Mouse (Mus musculus): ENCODE data around the gene Nif3l1. TPM values are rescaled to one million over a fixed set of nuclear protein-coding genes. Genes with fewer than 3 reads are reported as not detected.

The Nif3l1 gene
- total and polyA plus RNA-seq, 3 experiments = 34.5 to 107 (median 39.6) TPM

- Histone ChIP-seq H3K9ac (ENCODE audit: insufficient read depth, low read depth) (no peak overlapping the region), H3K27ac (ENCODE audit: insufficient read depth, low read depth) (no peak overlapping the region), H3K4me1 (ENCODE audit: control insufficient read depth in 1 of 2, insufficient read depth in 2 of 2) (no peaks in the 10 kb centered on the region), H3K79me2 (replicated peaks; ENCODE audit: control insufficient read depth, extremely low read depth, insufficient read depth, poor library complexity, severe bottlenecking) (peaks cover 2% of the 10 kb centered on the region; the same call in 1 of the 2 replicates), H3K27me3 (replicated peaks) (no peaks in the 10 kb centered on the region), H3K9me3 (replicated peaks; ENCODE audit: low read length) (no peaks in the 10 kb centered on the region), H3K4me2 (ENCODE audit: insufficient read depth, low read depth, poor library complexity, severe bottlenecking) (no peak overlapping the region), H3K36me3 (replicated peaks in 1 of 2; ENCODE audit: control insufficient read depth in 1 of 2, insufficient read depth in 1 of 2, low read length in 1 of 2) (peaks cover 51 to 73% of the 10 kb centered on the region in 2 experiments), H3K4me3 (replicated peaks in 1 of 3; ENCODE audit: low read depth in 2 of 3, low read length in 2 of 3, poor library complexity in 1 of 3) (no peak overlapping the region)
- dilution Hi-C loops (cut with MboI; ENCODE audit: extremely low pct_ligation_motif_present, extremely low pct_unique_long_range_greater_than_20kb, low sequenced_read_pairs) = no loop called here
- no peak for TF ChIP-seq BHLHE40 (IDR thresholded peaks at IDR 0.05; ENCODE audit: low read depth, low read length)
- no peak for TF ChIP-seq TCF12 (IDR thresholded peaks at IDR 0.05; ENCODE audit: low read depth, low read length)
- no peak for TF ChIP-seq GABPA (IDR thresholded peaks at IDR 0.05; ENCODE audit: insufficient replicate concordance, low read depth, low read length)
- TF ChIP-seq PAX5 (IDR thresholded peaks at IDR 0.05; ENCODE audit: low read length) = no peak
- TF ChIP-seq CTCF (conservative IDR thresholded peaks at IDR 0.05 in 1 of 2, IDR thresholded peaks at IDR 0.05 in 1 of 2; ENCODE audit: low read depth in 2 of 2, low read length in 2 of 2) = no peak
- no peak for TF ChIP-seq MAFK (IDR thresholded peaks at IDR 0.05; ENCODE audit: insufficient replicate concordance, low read length)
- no peak for TF ChIP-seq HCFC1 (IDR thresholded peaks at IDR 0.05; ENCODE audit: low read depth, low read length)
- TF ChIP-seq RAD21 (IDR thresholded peaks at IDR 0.05; ENCODE audit: low read depth, low read length) = no peak
- no peak for TF ChIP-seq ELF1 (IDR thresholded peaks at IDR 0.05; ENCODE audit: low read depth, low read length)
- DNase-seq (ENCODE audit: extremely low read depth) = no peak
- in situ Hi-C loops (cut with MboI; ENCODE audit: low pct_ligation_motif_present, low pct_unique_long_range_greater_than_20kb, low sequenced_read_pairs) = no loop called here
These were observed 36.8 kb upstream of the Nif3l1 start for GRCm38 (mm10) chr1:58408141-58408540.

- Histone ChIP-seq H3K27ac (ENCODE audit: insufficient read depth, low read depth) (no peak overlapping the region; the same call in 1 of the 2 replicates), H3K4me2 (ENCODE audit: insufficient read depth, low read depth, poor library complexity, severe bottlenecking) (no peak overlapping the region), H3K9me3 (replicated peaks; ENCODE audit: low read length) (no peaks in the 10 kb centered on the region), H3K27me3 (replicated peaks) (no peaks in the 10 kb centered on the region), H3K4me1 (ENCODE audit: control insufficient read depth in 1 of 2, insufficient read depth in 2 of 2) (no peaks in the 10 kb centered on the region), H3K4me3 (replicated peaks in 1 of 3; ENCODE audit: low read depth in 2 of 3, low read length in 2 of 3, poor library complexity in 1 of 3) (no peak overlapping the region), H3K36me3 (replicated peaks in 1 of 2; ENCODE audit: control insufficient read depth in 1 of 2, insufficient read depth in 1 of 2, low read length in 1 of 2) (peaks cover 52 to 73% of the 10 kb centered on the region in 2 experiments), H3K79me2 (replicated peaks; ENCODE audit: control insufficient read depth, extremely low read depth, insufficient read depth, poor library complexity, severe bottlenecking) (peaks cover 2% of the 10 kb centered on the region; the same call in 1 of the 2 replicates), H3K9ac (ENCODE audit: insufficient read depth, low read depth) (no peak overlapping the region)
- in situ Hi-C loops (cut with MboI; ENCODE audit: low pct_ligation_motif_present, low pct_unique_long_range_greater_than_20kb, low sequenced_read_pairs) = no loop called here
- TF ChIP-seq ZMIZ1 (IDR thresholded peaks at IDR 0.05; ENCODE audit: low read depth, low read length) (no peak), UBTF (IDR thresholded peaks at IDR 0.05; ENCODE audit: low read depth, low read length) (no peak), HCFC1 (IDR thresholded peaks at IDR 0.05; ENCODE audit: low read depth, low read length) (no peak), CTCF (conservative IDR thresholded peaks at IDR 0.05 in 1 of 2, IDR thresholded peaks at IDR 0.05 in 1 of 2; ENCODE audit: low read depth in 2 of 2, low read length in 2 of 2) (no peak), TBP (conservative IDR thresholded peaks at IDR 0.05; ENCODE audit: low read depth, low read length) (no peak), JUND (conservative IDR thresholded peaks at IDR 0.05; ENCODE audit: low read depth, low read length) (no peak), MAZ (IDR thresholded peaks at IDR 0.05; ENCODE audit: low read depth, low read length) (no peak), GABPA (IDR thresholded peaks at IDR 0.05; ENCODE audit: insufficient replicate concordance, low read depth, low read length) (no peak), CHD2 (IDR thresholded peaks at IDR 0.05; ENCODE audit: low read length) (0 out of 2 replicates have a peak, but pooled peaks have one; percentile 27), MYC (IDR thresholded peaks at IDR 0.05; ENCODE audit: low read depth, low read length) (no peak), POLR2AphosphoS2 (IDR thresholded peaks at IDR 0.05; ENCODE audit: low read depth, low read length) (peak; percentile 71; the same call in 1 of the 2 replicates), CHD1 (IDR thresholded peaks at IDR 0.05; ENCODE audit: low read depth, low read length) (no peak), RCOR1 (conservative IDR thresholded peaks at IDR 0.05; ENCODE audit: low read depth, low read length) (no peak), EP300 (IDR thresholded peaks at IDR 0.05; ENCODE audit: low read length) (no peak)
- no peak for DNase-seq (ENCODE audit: extremely low read depth)
- dilution Hi-C loops (cut with MboI; ENCODE audit: extremely low pct_ligation_motif_present, extremely low pct_unique_long_range_greater_than_20kb, low sequenced_read_pairs) = no loop called here
These were observed 35.3 kb upstream of the Nif3l1 start for GRCm38 (mm10) chr1:58409553-58410197.
